Mouse (Mus musculus): ENCODE measurements around the gene Plekho2.

GRCm38 (mm10) chr9:65536491-65536890 is 43.3 kb downstream of the Plekho2 start:
- TF ChIP-seq CTCF (IDR thresholded peaks at IDR 0.05; ENCODE audit: low read depth) (no peak), EP300 (IDR thresholded peaks at IDR 0.05; ENCODE audit: low read depth) (no peak)

Measured in heart, postnatal 0 days (tissue).